Mouse (Mus musculus) heart, adult 9 months (tissue): ENCODE results near the gene Sema5a.

Experiments
- DNase-seq, 2 experiments: peaks; one replicate each; pipeline ENCODE4 v3.0.0; 2022; ENCODE audit warnings: low spot score in 2 of 2

Gene Sema5a

GRCm38 (mm10) chr15:32542746-32543145 lies 298.1 kb downstream of the Sema5a start:
- no peak for DNase-seq

GRCm38 (mm10) chr15:32543181-32543580 lies 298.6 kb downstream of the Sema5a start:
- DNase-seq = no peak

DNA sequence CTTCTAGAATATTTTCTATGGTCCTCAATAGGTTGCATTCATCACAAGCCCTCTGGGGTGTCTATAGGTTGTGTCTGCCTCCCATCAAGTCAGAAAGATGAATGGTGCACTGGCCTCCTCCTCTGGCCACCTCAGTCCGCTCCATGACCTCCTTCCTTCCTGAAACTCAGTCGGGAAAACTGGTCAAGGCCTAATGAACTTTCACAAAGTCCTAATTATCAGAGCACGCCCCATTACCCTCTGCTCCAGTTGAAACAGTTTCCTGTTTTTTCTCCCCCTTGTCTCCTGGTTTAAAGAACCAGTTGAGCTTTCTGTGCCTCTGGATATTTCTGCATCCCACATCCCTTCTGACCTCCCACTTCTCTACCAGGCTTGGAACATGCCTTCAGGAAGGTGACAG lies 300.8 kb downstream of the Sema5a start:
- no peak for DNase-seq

DNA sequence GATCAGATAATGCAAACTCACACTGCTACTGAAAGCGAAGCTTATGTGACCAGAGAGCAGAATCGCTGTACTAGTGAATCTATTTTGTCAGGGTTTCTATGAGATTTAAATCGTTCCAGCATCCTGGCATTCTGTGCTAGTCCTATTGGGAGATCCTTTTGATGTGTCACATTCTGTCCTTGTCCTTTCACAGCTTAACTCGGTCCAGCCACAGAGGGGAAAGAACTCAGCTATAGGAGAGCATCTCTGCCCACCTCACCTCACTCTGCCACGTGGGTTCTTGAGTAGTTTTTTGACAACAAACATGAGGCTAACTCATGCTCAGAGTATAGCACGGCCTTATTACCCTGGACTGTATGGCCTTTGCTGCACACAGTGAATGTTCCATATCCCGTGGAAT lies 302.1 kb downstream of the Sema5a start:
- no peak for DNase-seq

- no peak for DNase-seq
These were observed 314.3 kb downstream of the Sema5a start for GRCm38 (mm10) chr15:32558925-32559324.

GRCm38 (mm10) chr15:32562600-32562999 lies 318.0 kb downstream of the Sema5a start:
- no peak for DNase-seq

- DNase-seq = no peak
These were observed 323.7 kb downstream of the Sema5a start for GRCm38 (mm10) chr15:32568181-32568857.

- no peak for DNase-seq
These were observed 324.3 kb downstream of the Sema5a start for GRCm38 (mm10) chr15:32568858-32569387.

- no peak for DNase-seq
These were observed 329.7 kb downstream of the Sema5a start for GRCm38 (mm10) chr15:32574327-32574726.

DNA sequence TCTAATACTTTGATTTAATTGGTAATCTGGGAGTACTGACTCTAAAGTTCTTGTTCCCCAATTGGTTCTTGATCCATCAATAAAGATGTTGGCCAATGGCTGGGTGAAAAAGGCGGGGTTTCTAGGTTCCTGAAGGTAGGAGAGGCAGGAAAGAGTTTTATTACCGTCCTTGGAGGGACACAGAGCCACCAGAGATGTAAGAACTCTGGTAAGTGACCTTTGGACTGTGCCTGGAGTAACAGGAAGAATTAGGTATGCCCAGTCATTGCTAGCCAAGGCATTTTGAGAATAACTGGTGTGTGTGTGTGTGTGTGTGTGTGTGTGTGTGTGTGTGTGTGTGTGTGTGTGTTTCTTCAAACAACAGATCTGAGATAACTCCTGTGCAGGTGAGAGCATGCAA lies 330.6 kb downstream of the Sema5a start:
- DNase-seq = no peak

DNA sequence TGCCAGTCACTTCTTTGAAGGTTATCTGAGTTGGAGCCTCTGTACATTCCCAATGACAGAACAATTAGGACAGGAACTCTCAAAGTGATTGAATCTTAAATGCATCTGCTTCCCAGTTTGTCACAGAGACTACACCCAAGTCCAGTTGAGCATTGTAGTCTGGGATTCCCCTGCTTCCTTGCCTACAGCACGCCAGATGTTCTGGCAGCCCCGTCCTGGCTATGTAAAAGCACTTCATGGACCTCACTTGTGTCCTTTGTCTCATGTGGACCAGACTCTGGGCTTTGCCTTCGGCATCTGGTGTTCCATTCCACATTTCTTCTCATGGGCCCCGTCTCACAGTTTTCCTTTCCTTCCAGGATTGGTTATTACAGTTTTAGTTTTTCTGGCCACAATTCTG lies 334.7 kb downstream of the Sema5a start:
- peak; percentile 9 to 15 for DNase-seq

DNA sequence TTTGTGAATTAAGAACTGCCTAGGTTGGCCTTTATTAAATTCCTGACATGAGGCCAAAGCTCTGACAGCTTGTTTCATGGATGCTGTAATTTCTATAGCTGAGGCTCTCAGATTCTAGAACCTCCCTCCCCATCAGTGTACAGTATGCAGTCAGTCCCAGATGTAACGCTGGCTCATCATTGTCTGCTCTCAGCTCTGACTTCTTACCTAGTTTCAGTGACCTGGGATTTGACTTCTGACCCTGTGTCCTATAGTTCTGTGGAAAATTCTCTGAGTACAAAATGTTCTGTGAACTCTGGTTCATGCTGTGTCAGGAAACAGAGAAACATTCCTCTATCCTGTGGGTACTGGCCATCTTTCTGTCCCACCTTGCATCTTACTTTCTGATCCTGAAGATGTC lies 346.0 kb downstream of the Sema5a start:
- no peak for DNase-seq

DNA sequence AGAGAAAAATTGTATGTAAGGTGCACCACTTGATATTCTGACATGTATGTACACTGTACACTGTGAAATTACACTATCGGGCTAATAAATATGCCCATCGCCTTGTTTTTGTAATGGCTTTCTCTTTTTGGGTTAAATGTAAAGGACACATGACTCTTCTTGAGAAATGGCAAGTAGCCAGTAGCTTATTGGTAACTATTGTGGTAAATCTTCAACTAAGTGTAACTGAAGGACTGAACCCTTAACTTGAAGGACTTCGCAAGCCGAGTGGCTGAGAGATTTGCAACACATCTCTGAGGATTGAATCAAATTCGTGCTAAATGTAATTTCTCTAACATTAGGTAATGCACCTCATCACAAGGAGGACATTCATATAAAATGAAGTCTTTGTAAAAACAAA lies 349.1 kb downstream of the Sema5a start:
- DNase-seq = no peak

GRCm38 (mm10) chr15:32596574-32596973 lies 352.0 kb downstream of the Sema5a start:
- DNase-seq = no peak

GRCm38 (mm10) chr15:32597189-32597588 lies 352.6 kb downstream of the Sema5a start:
- DNase-seq = no peak

DNA sequence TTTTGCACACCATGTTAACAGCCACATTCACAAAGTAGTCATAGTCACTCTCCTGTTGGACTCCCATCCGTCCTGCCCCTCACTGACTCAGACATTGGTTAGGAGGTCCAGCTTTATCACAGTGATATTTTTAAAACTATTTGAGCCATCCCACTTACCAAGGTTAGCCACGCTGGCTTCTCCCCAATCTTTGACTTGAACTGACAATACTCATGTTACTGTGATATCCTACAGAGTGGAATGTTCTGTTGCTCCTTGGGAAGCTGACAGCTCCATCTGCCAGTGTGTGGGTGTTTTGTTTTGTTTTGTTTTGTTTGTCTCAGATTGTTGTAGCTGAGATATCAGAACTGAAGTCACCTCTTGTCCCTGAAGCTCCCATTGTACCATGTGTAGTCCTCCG lies 362.6 kb downstream of the Sema5a start:
- no peak for DNase-seq

- peak; percentile 6 to 24 for DNase-seq
These were observed 366.2 kb downstream of the Sema5a start for GRCm38 (mm10) chr15:32610776-32611175.

- no peak for DNase-seq
These were observed 366.6 kb downstream of the Sema5a start for GRCm38 (mm10) chr15:32611201-32611600.

- DNase-seq = no peak
These were observed 369.1 kb downstream of the Sema5a start for GRCm38 (mm10) chr15:32613718-32614117.

DNA sequence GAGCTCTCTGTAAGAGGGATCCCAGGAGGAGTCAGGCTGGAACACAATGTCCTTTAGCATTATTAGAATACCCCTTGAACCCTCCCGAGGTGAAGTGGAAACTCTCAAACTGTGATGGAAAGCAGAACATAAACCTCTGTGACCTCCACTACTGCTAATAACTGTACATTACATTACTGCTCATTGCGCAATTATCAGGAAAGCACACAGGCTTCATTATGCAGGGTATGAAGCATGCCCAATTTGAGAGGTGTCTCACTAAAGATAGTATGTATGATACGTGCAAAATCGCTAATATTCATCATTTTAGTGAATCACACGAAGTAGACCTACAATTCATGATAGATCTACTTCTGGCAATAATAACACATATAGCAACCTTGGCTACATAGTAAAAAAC lies 371.2 kb downstream of the Sema5a start:
- no peak for DNase-seq

DNA sequence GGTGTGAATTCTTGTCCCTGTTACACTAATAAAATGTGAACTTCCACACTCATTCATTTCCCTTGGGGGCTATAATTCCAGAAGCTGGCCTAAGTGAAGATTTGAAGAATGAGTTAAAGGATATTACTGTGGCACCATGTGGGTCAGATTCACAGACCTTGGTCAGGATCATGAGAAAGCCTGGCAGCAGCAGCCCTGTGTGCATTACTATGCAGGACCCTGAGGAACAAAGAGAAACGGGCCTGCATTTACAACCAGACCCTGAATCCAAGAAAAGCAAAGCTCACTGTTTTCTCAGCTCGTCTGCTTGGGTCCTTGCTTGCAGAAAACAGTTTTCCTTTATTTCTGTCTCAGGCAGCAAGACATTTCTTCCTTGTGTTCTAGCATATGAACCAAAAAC lies 374.6 kb downstream of the Sema5a start:
- no peak for DNase-seq

GRCm38 (mm10) chr15:32623037-32623739 lies 378.6 kb downstream of the Sema5a start:
- no peak for DNase-seq

GRCm38 (mm10) chr15:32624106-32624505 lies 379.5 kb downstream of the Sema5a start:
- DNase-seq = no peak
